Mouse (Mus musculus) forelimb bud, embryonic 11.5 days (tissue): Measurements from ENCODE around the gene Clpx.
"Not testable (repeated sequence)": the region's sequence is repeated elsewhere in the genome, so short reads cannot be mapped to it uniquely, and the experiment has no call there.

Experiments
- DNase-seq: peaks from one replicate; pipeline ENCODE4 v3.0.0-alpha.2; 2012; ENCODE audit warnings: low read depth, low spot score

The Clpx gene

GRCm38 (mm10) chr9:65293973-65294715 is at the start of gene Clpx:
Gene Clpx, plus strand, starts transcription at chr9:65294260.
- DNase-seq, result peak; percentile 99

DNA sequence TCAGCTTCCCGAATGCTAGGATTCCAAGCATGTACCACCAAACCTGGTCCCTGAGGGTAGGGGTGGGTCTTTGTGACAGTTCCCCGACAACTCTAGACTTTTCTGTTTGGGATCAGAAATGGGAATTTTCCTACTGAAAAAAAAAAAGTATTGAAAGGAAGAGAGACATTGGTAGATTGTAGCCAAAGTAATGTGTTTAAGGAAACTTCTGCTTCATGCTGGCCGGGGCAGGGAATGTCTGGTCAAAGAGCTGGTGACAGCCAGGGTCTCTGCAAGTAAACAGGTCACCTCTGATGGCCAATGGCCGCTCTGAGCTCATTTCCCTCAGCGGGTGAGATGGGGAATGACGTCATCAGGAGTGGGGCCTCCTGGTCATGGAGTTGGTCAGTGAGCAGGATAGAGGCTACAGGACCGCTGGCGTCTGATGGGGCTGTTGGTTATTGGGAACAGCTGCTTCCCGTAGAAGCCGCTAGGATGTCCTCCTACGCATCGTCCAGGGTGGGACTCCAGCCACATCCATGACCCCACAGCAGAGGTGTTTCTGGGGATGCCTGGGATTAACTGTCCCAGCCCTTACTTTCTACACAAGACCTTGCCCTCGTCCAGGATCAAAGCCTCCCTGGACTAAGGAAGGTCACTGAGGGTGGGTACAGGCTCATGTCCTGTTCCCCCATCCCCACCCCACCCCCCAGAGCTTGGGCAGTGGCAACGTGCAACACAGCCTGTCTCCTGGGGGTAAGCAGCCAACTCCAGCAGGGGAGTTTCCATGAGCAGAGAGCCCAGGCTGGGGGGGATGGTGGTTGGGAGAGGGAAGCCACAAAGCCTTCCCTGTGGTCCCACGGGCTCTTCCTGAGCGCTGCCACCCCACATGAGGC is 46.3 kb upstream of the Clpx start:
- DNase-seq, result no peak

DNA sequence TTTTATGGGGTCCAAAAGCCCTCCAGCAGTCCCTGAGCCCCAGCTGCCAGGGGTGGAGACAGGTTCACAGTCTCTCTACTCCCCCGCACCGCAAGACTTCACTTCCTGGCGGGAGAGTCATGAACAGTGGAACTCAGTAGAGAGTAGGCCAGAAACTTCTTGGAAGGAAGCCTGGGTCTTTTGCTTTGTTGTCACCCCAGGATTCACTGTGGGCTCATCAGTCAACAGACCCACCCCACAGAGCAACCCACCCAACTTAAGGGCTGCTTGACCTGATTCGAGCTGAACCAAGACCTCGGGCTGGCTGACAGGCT is 45.7 kb upstream of the Clpx start:
- no peak for DNase-seq

DNA sequence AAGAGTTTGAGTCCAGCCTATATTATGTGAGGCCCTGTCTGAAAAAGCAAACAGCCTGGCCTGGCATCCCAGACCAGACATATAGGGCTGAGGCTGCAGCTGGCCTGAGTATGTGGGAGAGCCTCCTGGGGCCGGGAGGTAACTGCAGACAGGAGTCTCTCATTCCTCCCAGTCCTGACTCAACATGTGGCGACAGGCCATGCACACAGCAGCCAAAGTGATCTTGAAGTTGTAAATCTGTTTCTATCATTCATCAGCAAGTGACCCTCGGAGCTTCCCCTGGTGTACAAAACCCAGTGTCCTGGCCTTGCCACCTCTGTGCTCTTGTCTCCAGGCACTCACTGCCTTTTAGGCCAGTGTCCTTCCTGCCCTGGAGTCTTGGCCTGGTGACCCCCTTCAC is 42.0 kb upstream of the Clpx start:
- DNase-seq, result no peak

DNA sequence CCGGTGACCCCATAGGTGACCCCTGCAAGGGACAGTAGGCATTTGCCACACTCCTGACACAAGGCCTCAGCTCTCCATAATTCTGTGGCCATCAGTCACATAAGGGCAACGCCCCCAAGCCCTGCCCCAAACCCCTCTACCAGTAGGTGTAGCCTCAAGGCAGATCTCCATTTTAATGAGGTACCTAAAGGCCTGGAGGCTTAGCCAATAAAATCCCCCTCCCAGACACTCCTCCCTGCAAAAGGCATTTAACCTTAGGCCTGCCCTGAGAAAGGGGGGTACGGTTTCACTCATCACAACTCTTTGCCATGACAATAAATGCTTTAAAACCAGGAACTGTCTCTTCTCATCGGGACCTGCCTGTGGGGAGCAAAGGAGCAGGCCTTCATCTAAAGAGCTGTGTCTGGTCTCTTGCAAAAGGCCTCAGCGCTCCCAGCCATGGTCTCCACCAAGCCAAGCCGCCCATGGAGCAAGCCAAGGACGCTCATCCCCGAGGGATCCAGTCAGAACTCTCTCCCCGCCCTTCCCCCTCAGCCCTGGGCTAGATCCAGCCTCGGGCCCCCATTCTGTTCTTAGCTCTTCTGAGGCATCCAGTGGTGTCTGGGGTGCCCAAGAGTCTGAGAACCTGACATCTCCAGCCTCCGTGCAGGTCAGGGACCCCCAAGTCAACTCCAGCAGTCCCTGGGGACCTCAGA is 38.0 kb upstream of the Clpx start:
- no peak for DNase-seq

GRCm38 (mm10) chr9:65257218-65257910 is 36.7 kb upstream of the Clpx start:
- DNase-seq, result no peak

- no peak for DNase-seq
Measured at GRCm38 (mm10) chr9:65259366-65259765, 34.7 kb upstream of the Clpx start.

DNA sequence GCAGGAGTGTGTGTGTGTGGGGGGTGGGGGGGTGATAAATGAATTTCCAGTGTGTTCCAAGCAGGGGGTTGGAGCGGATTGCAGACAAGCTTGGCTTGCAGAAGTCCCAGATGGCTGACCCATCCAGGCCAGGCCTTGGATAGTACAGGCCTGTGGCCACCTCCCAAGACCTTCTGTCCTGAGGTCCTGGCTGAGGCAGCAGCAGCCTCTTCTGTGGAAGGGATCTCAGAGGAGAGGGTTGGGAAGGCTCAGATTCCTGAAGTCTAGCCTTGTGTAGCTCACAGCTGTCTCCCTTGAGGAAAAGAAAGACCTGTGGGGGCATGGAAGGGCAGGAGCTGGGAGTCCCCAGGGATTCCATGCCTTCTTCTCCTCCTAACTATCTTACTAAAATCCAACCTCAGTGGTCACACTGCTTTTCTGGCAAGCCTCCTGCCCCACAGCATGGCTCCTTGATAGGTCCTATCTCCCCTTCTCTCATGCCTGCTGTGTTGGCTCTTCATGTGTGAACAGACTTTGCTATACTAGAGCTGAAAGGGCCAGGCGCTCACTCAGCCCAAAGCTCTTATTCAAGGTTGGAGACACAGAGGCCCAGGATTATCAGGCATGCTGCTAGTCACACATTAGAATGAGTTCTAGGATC is 32.3 kb upstream of the Clpx start:
- DNase-seq, result no peak

- DNase-seq, result no peak
Measured at GRCm38 (mm10) chr9:65262641-65263120, 31.4 kb upstream of the Clpx start.

GRCm38 (mm10) chr9:65264959-65265358 is 29.1 kb upstream of the Clpx start, which contains the start of gene Cilp:
Gene Cilp, plus strand, starts transcription at chr9:65265180.
- no peak for DNase-seq

- DNase-seq, result peak; percentile 31
Measured at GRCm38 (mm10) chr9:65267742-65268515, 26.1 kb upstream of the Clpx start.

- DNase-seq, result no peak
Measured at GRCm38 (mm10) chr9:65273048-65273809, 20.8 kb upstream of the Clpx start.

DNA sequence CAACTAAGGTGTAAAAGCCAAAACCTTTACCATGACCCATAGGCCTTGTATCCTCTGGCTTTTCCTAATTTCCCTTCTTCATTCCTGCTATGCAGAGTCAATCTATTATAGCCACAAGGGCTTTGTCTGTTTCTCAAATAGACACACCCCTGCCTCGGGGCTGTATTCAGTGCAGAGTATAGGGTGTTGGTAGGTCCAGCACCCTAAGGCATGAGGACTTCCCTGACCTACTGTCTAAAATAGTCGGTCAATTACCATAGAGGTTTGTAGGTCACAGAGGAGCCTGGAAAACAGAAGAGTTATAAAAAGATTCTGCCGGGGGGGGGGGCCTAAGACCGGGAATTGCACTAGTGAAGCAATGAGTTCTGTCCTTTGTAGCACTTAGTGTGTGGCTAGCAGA is 20.2 kb upstream of the Clpx start:
- no peak for DNase-seq

DNA sequence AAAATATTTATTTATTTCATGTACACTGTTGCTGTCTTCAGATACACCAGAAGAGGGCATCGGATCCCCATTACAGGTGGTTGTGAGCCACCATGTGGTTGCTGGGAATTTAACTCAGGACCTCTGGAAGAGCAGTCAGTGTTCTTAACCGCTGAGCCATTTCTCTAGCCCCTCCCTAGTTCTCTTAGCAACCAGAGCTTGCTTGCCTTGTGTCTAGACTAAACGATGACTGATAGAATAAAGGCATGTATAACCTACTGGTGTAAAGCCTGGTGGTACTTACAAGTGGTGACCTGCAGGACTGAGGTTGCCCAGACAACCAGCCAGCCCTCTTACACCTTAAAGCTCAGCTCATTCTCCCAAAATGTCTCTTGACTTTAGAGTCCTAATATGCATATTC is 19.2 kb upstream of the Clpx start:
- DNase-seq, result not testable (repeated sequence)

DNA sequence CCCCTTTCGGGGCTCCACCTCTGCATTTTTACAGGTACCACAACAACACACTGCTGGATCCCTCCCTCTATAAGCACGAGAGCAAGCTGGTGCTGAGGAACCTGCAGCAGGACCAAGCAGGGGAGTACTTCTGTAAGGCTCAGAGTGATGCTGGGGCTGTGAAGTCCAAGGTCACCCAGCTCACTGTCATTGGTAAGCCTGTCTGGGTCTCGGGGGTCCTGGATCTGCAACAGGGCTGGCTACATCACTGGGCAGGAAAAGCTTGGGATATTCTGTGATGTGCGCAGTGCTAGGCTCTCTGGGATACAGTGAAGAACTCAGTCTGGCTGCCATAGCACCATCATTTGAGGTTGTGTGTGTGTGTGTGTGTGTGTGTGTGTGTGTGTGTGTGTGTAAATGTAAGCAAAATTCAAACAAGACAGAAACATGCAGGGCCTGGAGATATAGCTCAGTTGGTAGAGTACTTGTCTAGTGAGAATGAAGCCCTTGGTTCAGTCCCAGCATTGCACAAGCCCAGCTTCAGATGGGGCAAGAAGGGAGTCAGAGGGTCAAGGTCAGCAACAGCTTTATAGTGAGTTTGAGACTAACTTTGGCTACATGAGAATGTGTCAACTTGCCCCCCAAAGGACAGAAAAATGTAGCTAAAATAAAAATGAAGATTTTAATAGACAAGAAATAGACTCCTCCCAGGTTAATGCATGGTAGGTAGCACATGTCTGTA is 18.1 kb upstream of the Clpx start:
- no peak for DNase-seq

DNA sequence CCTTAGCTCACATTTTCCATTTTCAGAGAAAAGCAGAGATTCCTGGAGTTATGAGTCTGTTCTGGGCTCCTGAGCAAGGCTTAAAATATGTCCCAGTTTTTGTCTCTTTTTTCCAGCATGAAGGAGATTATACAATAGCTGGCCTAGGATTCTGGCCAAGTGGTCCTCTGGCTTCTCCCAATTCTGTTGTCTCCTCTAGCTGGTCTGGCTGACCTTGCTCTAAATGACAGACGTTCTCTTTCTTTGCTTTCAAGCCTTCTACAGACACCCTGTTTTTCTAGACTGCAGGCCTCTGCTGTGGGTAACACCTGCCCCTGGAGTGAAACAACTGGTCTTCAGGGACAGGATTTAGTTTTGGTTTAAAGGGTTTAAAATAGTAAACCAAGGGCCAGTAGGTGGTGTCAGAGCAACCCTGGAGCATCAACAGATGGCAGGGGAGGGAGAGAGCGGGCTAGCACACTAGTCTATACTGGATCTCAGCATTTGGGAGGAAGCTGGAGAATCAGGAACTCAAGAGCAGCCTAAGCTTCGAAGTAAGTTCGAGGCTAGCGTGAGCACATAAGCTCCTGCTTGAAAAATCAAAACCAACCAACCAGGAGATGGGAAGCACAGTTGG is 12.4 kb upstream of the Clpx start:
- DNase-seq, result no peak

- DNase-seq, result peak; percentile 52
Measured at GRCm38 (mm10) chr9:65283301-65283700, 10.8 kb upstream of the Clpx start.

GRCm38 (mm10) chr9:65288252-65288651 is 5.8 kb upstream of the Clpx start:
- DNase-seq, result not testable (repeated sequence)
